Mouse (Mus musculus): Measurements from ENCODE around the gene Exosc10.

- TF ChIP-seq GATA1 (IDR thresholded peaks at IDR 0.05; ENCODE audit: borderline replicate concordance, low read length) (no peak), FLI1 (IDR thresholded peaks at IDR 0.05; ENCODE audit: low read length) (no peak)
Measured at GRCm38 (mm10) chr4:148581422-148581821, 23.2 kb downstream of the Exosc10 start.
